Mouse (Mus musculus): Measurements from ENCODE around the gene Nudt3. TPM values are rescaled to one million over a fixed set of nuclear protein-coding genes. Genes with fewer than 3 reads are reported as not detected.

The Nudt3 gene
- total and polyA plus RNA-seq, 3 experiments = 79.8 to 245 (median 140) TPM

DNA sequence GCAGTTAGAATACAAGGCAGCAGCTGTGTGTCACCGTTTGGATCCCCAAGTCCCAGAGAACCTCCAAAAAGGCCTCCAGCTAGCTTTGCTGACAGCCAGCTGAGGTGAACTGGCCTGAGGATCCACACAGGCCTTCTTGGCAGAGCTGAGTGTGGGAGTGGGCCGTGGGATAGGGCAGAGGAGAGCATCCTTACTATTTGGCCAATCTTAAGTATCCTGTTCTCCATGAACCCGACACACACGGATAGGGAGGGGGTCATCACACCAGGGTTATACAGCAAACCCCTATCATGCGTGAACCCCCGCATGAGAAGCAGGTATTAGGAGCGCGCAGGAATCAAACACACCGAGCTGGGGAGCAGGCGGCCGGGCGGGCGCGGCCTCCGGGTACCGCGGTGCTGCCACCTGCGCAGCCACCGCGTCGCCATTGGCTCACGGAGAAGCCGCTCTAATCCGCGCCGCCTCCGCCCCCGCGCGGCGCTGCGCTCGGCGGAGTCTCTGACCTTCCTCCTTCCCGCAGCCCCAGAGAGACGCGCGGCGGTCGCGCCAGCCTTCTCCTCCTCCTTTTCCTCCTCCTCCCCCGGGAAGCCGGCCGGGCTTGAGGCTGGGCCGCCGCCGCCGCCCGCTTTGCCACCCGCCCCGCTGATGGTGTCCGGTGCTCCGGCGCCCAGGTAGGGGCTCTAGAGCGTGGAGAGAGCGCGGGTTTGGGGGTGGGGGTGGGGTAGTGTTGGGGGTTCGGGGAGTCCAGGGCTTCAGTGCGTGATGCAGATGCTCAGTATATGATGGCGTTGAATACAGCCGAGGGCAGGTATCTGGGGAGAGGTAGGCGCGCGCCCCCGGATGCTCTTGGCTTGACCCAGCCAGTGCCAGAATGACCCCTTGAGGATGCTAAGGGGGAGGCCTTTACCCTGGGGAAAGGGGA, 32.1 kb upstream of the Nudt3 start, which contains the start of gene Pacsin1:
TSS of gene Pacsin1 (plus strand) at position 421 of the 922 bp plus-strand sequence.
- H3K27me3 ChIP-seq (ENCODE audit: insufficient read depth, low read length) = peaks cover 19% of the 10 kb centered on the region
- DNase-seq (ENCODE audit: low spot score) = no peak
- peak within 1 kb of the TSS; percentile 10; the same call in 1 of the 2 replicates for H3K4me3 ChIP-seq (ENCODE audit: low read depth, low read length)
- ATAC-seq (ENCODE audit: extremely low read depth, insufficient number of reproducible peaks, low FRiP score, poor library complexity, severe bottlenecking) = no peak
- peaks cover 38% of the 10 kb centered on the region for H3K4me1 ChIP-seq (ENCODE audit: insufficient read depth, low read depth, low read length)
- no peaks in the 10 kb centered on the region for H3K36me3 ChIP-seq (replicated peaks)
- peaks cover 8% of the 10 kb centered on the region; the same call in 1 of the 2 replicates for H3K9me3 ChIP-seq (replicated peaks)
- TF ChIP-seq POLR2AphosphoS5 (IDR thresholded peaks at IDR 0.05; ENCODE audit: insufficient replicate concordance, low read depth, low read length) (no peak), GATA1 (IDR thresholded peaks at IDR 0.05; ENCODE audit: borderline replicate concordance, low read length) (no peak), CTCF (IDR thresholded peaks at IDR 0.05; ENCODE audit: low read depth, low read length) (no peak), TAL1 (conservative IDR thresholded peaks at IDR 0.05; ENCODE audit: low read depth, low read length) (no peak), GATA2 (IDR thresholded peaks at IDR 0.05; ENCODE audit: borderline replicate concordance, low read depth, low read length) (no peak)

DNA sequence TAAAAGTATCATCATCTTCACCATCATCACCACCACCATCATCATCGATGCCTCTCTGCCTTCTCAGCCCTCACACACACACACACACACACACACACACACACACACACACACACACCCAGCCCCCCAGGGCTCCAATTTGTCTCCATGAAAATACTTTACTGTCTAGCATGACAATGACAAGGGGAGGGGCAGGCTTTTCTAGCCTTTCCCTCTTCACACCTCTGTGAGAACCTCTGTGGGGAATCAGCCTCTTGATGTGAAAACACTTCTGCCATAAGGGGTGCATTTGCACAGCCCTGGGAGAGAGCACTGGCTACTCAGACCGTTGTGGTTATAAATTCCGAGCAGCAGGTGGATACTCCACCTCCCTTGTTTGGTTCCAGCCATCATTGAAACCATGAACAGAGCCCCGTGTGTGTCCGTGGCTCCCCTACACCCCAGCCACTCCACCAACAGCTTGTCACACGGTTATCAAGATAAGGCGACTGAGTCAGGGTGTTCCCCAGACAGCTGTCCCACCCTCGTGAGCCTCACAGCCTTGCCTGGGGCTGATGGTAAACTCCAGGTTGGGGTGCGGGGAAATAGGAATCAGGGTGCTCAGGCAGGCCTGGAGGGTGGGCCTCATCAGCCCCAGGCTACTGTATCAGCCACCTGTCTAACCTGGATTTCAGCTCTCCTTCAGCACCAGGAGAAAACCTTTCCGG, 30.1 kb upstream of the Nudt3 start:
- TF ChIP-seq GATA2 (IDR thresholded peaks at IDR 0.05; ENCODE audit: borderline replicate concordance, low read depth, low read length) (no peak), CTCF (IDR thresholded peaks at IDR 0.05; ENCODE audit: low read depth, low read length) (no peak), GATA1 (IDR thresholded peaks at IDR 0.05; ENCODE audit: borderline replicate concordance, low read length) (no peak), POLR2AphosphoS5 (IDR thresholded peaks at IDR 0.05; ENCODE audit: insufficient replicate concordance, low read depth, low read length) (no peak), TAL1 (conservative IDR thresholded peaks at IDR 0.05; ENCODE audit: low read depth, low read length) (no peak)
- peaks cover 6% of the 10 kb centered on the region; the same call in 1 of the 2 replicates for H3K9me3 ChIP-seq (replicated peaks)
- H3K27me3 ChIP-seq (ENCODE audit: insufficient read depth, low read length) = peaks cover 18% of the 10 kb centered on the region
- peaks cover 42% of the 10 kb centered on the region for H3K4me1 ChIP-seq (ENCODE audit: insufficient read depth, low read depth, low read length)
- H3K4me3 ChIP-seq (ENCODE audit: low read depth, low read length) = no peak overlapping the region; the same call in 1 of the 2 replicates
- DNase-seq (ENCODE audit: low spot score) (no peak), ATAC-seq (ENCODE audit: extremely low read depth, insufficient number of reproducible peaks, low FRiP score, poor library complexity, severe bottlenecking) (peak; percentile 84)
- H3K36me3 ChIP-seq (replicated peaks) = no peaks in the 10 kb centered on the region

DNA sequence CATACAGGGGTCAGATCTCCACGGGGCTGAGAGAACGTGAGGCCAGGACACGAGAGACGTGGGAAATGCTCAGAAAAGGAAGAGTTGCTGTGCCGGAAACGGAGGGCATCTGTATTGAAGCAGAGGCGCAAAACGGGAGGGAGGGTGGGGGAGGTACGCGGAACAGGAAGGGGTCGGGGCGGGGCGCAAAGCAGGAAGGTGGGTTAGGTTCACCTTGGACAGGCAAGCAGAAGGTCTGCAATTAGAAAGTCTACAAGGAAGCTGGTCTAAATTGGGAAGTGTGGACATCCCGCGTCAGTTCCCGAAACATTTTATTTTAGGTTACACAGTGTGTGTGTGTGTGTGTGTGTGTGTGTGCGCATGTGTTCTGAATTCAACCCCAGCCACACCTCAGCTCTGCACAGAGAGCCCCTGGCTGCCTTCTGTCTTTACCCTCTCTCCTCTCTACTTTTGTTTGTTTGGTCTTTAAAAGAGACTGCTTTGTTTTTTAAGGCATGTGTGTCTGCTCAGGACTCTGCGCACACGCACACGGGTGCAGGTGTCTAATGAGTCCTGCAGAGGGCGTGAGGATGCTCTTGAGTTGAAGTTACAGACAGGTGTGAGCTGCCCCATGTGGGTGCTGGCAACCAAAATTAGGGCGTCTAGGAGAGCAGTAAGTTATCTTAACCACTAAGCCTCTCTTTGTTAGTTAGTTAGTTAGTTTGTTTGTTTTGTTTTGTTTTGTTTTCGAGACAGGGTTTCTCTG, 28.9 kb upstream of the Nudt3 start:
- Histone ChIP-seq H3K36me3 (replicated peaks) (no peaks in the 10 kb centered on the region), H3K9me3 (replicated peaks) (peaks cover 6% of the 10 kb centered on the region; the same call in 1 of the 2 replicates), H3K4me3 (ENCODE audit: low read depth, low read length) (no peak overlapping the region), H3K27me3 (ENCODE audit: insufficient read depth, low read length) (peaks cover 18% of the 10 kb centered on the region), H3K4me1 (ENCODE audit: insufficient read depth, low read depth, low read length) (peaks cover 42% of the 10 kb centered on the region)
- no peak for ATAC-seq (ENCODE audit: extremely low read depth, insufficient number of reproducible peaks, low FRiP score, poor library complexity, severe bottlenecking)
- TF ChIP-seq CTCF (IDR thresholded peaks at IDR 0.05; ENCODE audit: low read depth, low read length) = no peak
- TF ChIP-seq POLR2AphosphoS5 (IDR thresholded peaks at IDR 0.05; ENCODE audit: insufficient replicate concordance, low read depth, low read length) = no peak
- TF ChIP-seq GATA1 (IDR thresholded peaks at IDR 0.05; ENCODE audit: borderline replicate concordance, low read length) = no peak
- no peak for TF ChIP-seq TAL1 (conservative IDR thresholded peaks at IDR 0.05; ENCODE audit: low read depth, low read length)
- DNase-seq (ENCODE audit: low spot score) = no peak

DNA sequence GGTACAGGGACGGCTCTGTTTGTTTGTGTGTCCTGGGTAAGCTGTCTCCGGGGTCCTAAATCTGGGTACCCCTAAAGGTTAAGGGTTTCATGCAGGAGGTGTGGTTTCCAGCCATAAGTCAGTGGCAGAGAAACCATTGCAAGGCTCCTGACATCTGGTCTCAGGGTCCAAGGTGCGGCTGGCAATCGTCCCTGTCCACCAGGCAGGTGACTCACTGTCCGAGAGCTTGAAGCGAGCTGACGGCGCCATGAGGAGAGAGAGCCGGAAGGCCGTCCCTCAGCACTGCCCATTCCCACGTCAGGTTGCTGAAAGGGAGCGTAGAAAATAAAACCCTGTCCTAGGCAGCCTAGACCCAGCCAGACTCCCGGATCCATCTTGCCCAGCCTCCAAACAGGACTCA, 27.3 kb upstream of the Nudt3 start:
- Histone ChIP-seq H3K9me3 (replicated peaks) (peaks cover 6% of the 10 kb centered on the region; the same call in 1 of the 2 replicates), H3K27me3 (ENCODE audit: insufficient read depth, low read length) (peaks cover 20% of the 10 kb centered on the region), H3K4me1 (ENCODE audit: insufficient read depth, low read depth, low read length) (peaks cover 32% of the 10 kb centered on the region), H3K4me3 (ENCODE audit: low read depth, low read length) (no peak overlapping the region), H3K36me3 (replicated peaks) (no peaks in the 10 kb centered on the region)
- DNase-seq (ENCODE audit: low spot score) (no peak), ATAC-seq (ENCODE audit: extremely low read depth, insufficient number of reproducible peaks, low FRiP score, poor library complexity, severe bottlenecking) (no peak)
- TF ChIP-seq GATA1 (IDR thresholded peaks at IDR 0.05; ENCODE audit: borderline replicate concordance, low read length) (no peak), CTCF (IDR thresholded peaks at IDR 0.05; ENCODE audit: low read depth, low read length) (no peak), GATA2 (IDR thresholded peaks at IDR 0.05; ENCODE audit: borderline replicate concordance, low read depth, low read length) (no peak), POLR2AphosphoS5 (IDR thresholded peaks at IDR 0.05; ENCODE audit: insufficient replicate concordance, low read depth, low read length) (no peak), TAL1 (conservative IDR thresholded peaks at IDR 0.05; ENCODE audit: low read depth, low read length) (no peak)

DNA sequence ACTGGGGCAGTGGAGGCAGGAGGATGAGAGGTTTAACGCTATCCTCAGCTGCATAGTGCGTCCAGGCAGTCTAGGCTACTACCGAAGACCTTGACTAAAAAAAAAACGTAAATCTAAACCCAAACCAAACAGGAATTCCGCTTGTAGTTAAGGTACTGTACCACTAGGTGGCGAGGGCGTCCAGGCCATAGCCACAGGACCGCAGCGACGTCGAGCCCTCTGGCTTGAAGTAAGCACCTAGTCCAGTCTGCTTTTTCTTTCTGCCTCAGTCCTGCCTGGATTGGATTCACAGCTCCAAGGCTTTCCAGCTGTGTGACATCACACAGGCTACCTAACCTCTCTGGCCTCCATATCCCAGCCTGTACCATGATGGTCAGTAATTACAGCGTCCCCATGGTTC, 26.9 kb upstream of the Nudt3 start:
- Histone ChIP-seq H3K27me3 (ENCODE audit: insufficient read depth, low read length) (peaks cover 20% of the 10 kb centered on the region), H3K4me3 (ENCODE audit: low read depth, low read length) (no peak overlapping the region), H3K9me3 (replicated peaks) (peaks cover 4% of the 10 kb centered on the region; the same call in 1 of the 2 replicates), H3K36me3 (replicated peaks) (no peaks in the 10 kb centered on the region), H3K4me1 (ENCODE audit: insufficient read depth, low read depth, low read length) (peaks cover 30% of the 10 kb centered on the region)
- TF ChIP-seq GATA1 (IDR thresholded peaks at IDR 0.05; ENCODE audit: borderline replicate concordance, low read length) = no peak
- TF ChIP-seq GATA2 (IDR thresholded peaks at IDR 0.05; ENCODE audit: borderline replicate concordance, low read depth, low read length) = no peak
- no peak for TF ChIP-seq TAL1 (conservative IDR thresholded peaks at IDR 0.05; ENCODE audit: low read depth, low read length)
- no peak for TF ChIP-seq POLR2AphosphoS5 (IDR thresholded peaks at IDR 0.05; ENCODE audit: insufficient replicate concordance, low read depth, low read length)
- TF ChIP-seq CTCF (IDR thresholded peaks at IDR 0.05; ENCODE audit: low read depth, low read length) = peak; percentile 86
- DNase-seq (ENCODE audit: low spot score) (peak; percentile 68), ATAC-seq (ENCODE audit: extremely low read depth, insufficient number of reproducible peaks, low FRiP score, poor library complexity, severe bottlenecking) (no peak)

All from G1E (cell line).